Mouse (Mus musculus) midbrain, embryonic 15.5 days (tissue): ENCODE results near the gene Olfr305. TPM values are rescaled to one million over a fixed set of nuclear protein-coding genes. Genes with fewer than 3 reads are reported as not detected.

Experiments used
- polyA plus RNA-seq: library from polyadenylated mRNA; unstranded; fragments of >200 nt; fragmentation: Nextera tagmentation; extraction: Ambion mirVana; gene quantifications from 2 replicates; pipeline ENCODE4 v1.2.1, GENCODE M21; 2015

The Olfr305 gene
- polyA plus RNA-seq, 1 experiment from 2014 or later = not detected

Other genes with a start within 250 kb of the Olfr305 start
- not detected in 2 replicates for gene Vmn2r75, start 195.2 kb downstream of the Olfr305 start, polyA plus RNA-seq
- not detected in 2 replicates for gene Vmn2r76, start 120.6 kb downstream of the Olfr305 start, polyA plus RNA-seq
- gene Olfr310, start 89.8 kb downstream of the Olfr305 start, polyA plus RNA-seq = not detected in 2 replicates
- gene Olfr309, start 53.2 kb downstream of the Olfr305 start, polyA plus RNA-seq = not detected in 2 replicates
- gene Olfr308, start 41.3 kb downstream of the Olfr305 start, polyA plus RNA-seq = not detected in 2 replicates
- not detected in 2 replicates for gene Olfr307, start 29.3 kb downstream of the Olfr305 start, polyA plus RNA-seq
- gene Olfr304, start 19.7 kb upstream of the Olfr305 start, polyA plus RNA-seq = not detected in 2 replicates
- gene Olfr303, start 30.9 kb upstream of the Olfr305 start, polyA plus RNA-seq = not detected in 2 replicates
- gene Olfr301, start 36.9 kb upstream of the Olfr305 start, polyA plus RNA-seq = not detected in 2 replicates
- not detected in 2 replicates for gene Olfr299, start 93.0 kb upstream of the Olfr305 start, polyA plus RNA-seq
- gene Olfr298, start 125.6 kb upstream of the Olfr305 start, polyA plus RNA-seq = not detected in 2 replicates
- gene Olfr297, start 153.0 kb upstream of the Olfr305 start, polyA plus RNA-seq = not detected in 2 replicates
- gene Olfr295, start 216.9 kb upstream of the Olfr305 start, polyA plus RNA-seq = not detected in 2 replicates
- not detected in 2 replicates for gene Olfr294, start 249.7 kb upstream of the Olfr305 start, polyA plus RNA-seq